Mouse (Mus musculus) heart, embryonic 14.5 days (tissue): Measurements from ENCODE around the gene Ccne1. TPM values are rescaled to one million over a fixed set of nuclear protein-coding genes. Genes with fewer than 3 reads are reported as not detected.

ENCODE experiments used
- ATAC-seq: fragments of 200-750 bp; cut with Nextera tagmentation; 2 replicates; pipeline ENCODE4 v1.8.0; 2017; ENCODE audit warnings: low read depth, moderate TSS enrichment; ENCODE audit not compliant: insufficient number of reproducible peaks, insufficient read depth, low FRiP score
- H3K27ac ChIP-seq, 2 experiments: fragments of 200-500 bp in 1 of 2; fragments of 300-500 bp in 1 of 2; sonication (generic) in 1 of 2; replicated peaks in 1 of 2; 2 replicates each; pipeline ENCODE4 v1.5.1; 2012 to 2014; ENCODE audit warnings: low read depth in 2 of 2, low read length in 2 of 2, control low read depth in 1 of 2, mild to moderate bottlenecking in 1 of 2, mixed read lengths in 1 of 2; ENCODE audit not compliant: control insufficient read depth in 1 of 2, insufficient read depth in 1 of 2
- H3K27me3 ChIP-seq: fragments of 300-500 bp; sonication (generic); 2 replicates; pipeline ENCODE4 v1.6.1; 2014; ENCODE audit warnings: mild to moderate bottlenecking, low read length, control low read depth; ENCODE audit not compliant: control insufficient read depth, insufficient read depth
- H3K36me3 ChIP-seq: fragments of 300-500 bp; sonication (generic); 2 replicates; pipeline ENCODE4 v1.6.1; 2014; ENCODE audit warnings: mild to moderate bottlenecking, control low read depth, low read length, mixed read lengths; ENCODE audit not compliant: control insufficient read depth, insufficient read depth
- H3K4me1 ChIP-seq, 2 experiments: fragments of 200-500 bp in 1 of 2; fragments of 300-500 bp in 1 of 2; sonication (generic) in 1 of 2; 2 replicates each; pipeline ENCODE4 v1.6.1; 2012 to 2014; ENCODE audit warnings: low read length in 2 of 2, control low read depth in 1 of 2, mixed read lengths in 1 of 2; ENCODE audit not compliant: control insufficient read depth in 2 of 2, insufficient read depth in 2 of 2
- H3K4me2 ChIP-seq: fragments of 300-500 bp; sonication (generic); 2 replicates; pipeline ENCODE4 v1.6.1; 2014; ENCODE audit warnings: mild to moderate bottlenecking, low read length
- H3K4me3 ChIP-seq, 2 experiments: fragments of 200-500 bp in 1 of 2; fragments of 300-500 bp in 1 of 2; sonication (generic) in 1 of 2; 2 replicates each; pipeline ENCODE4 v1.5.1; 2012 to 2014; ENCODE audit warnings: low read length in 2 of 2, mild to moderate bottlenecking in 2 of 2, control low read depth in 1 of 2, low read depth in 1 of 2, moderate library complexity in 1 of 2; ENCODE audit not compliant: control insufficient read depth in 1 of 2, insufficient read depth in 1 of 2
- H3K9ac ChIP-seq: fragments of 300-500 bp; sonication (generic); 2 replicates; pipeline ENCODE4 v1.6.1; 2014; ENCODE audit warnings: mild to moderate bottlenecking, low read length
- H3K9me3 ChIP-seq: fragments of 300-500 bp; sonication (generic); 2 replicates; pipeline ENCODE4 v1.6.1; 2016; ENCODE audit warnings: low read length, control low read depth; ENCODE audit not compliant: control insufficient read depth
- whole genome bisulfite sequencing: fragments of 180-500 bp; shearing (Covaris S2); extraction: QIAGEN DNeasy Blood & Tissue Kit; methylation state at CpG from one replicate; pipeline ENCODE4 v1.1.7; 2014; 5-methylcytosine and 5-hydroxymethylcytosine counted together
- polyA plus RNA-seq: library from polyadenylated mRNA; unstranded; fragments of >200 nt; fragmentation: Nextera tagmentation; extraction: Ambion mirVana; gene quantifications from 2 replicates; pipeline ENCODE4 v1.2.1, GENCODE M21; 2014

Gene Ccne1
- polyA plus RNA-seq, 1 experiment from 2014 or later = 29.2 TPM

- Histone ChIP-seq H3K27ac (no peak overlapping the region), H3K9me3 (no peaks in the 10 kb centered on the region), H3K4me3 (no peak overlapping the region), H3K4me1 (peaks cover 15 to 17% of the 10 kb centered on the region in 2 experiments), H3K36me3 (no peaks in the 10 kb centered on the region), H3K9ac (no peak overlapping the region), H3K27me3 (no peaks in the 10 kb centered on the region), H3K4me2 (no peak overlapping the region)
- no peak for ATAC-seq
- WGBS = 83% methylated on average over 7 of the region's 7 CpGs
Measured at GRCm38 (mm10) chr7:38089930-38090675, 17.2 kb downstream of the Ccne1 start.

- Histone ChIP-seq H3K4me3 (no peak overlapping the region), H3K4me2 (no peak overlapping the region), H3K27me3 (no peaks in the 10 kb centered on the region), H3K27ac (no peak overlapping the region), H3K36me3 (no peaks in the 10 kb centered on the region), H3K9me3 (no peaks in the 10 kb centered on the region), H3K9ac (no peak overlapping the region), H3K4me1 (peaks cover 20 to 21% of the 10 kb centered on the region in 2 experiments)
- WGBS = 25% methylated on average over 2 of the region's 2 CpGs
- no peak for ATAC-seq
Measured at GRCm38 (mm10) chr7:38088456-38088855, 18.9 kb downstream of the Ccne1 start.

GRCm38 (mm10) chr7:38087856-38088255 lies 19.5 kb downstream of the Ccne1 start:
- Histone ChIP-seq H3K27ac (no peak overlapping the region), H3K9me3 (no peaks in the 10 kb centered on the region), H3K4me2 (no peak overlapping the region), H3K4me3 (no peak overlapping the region), H3K9ac (no peak overlapping the region), H3K27me3 (no peaks in the 10 kb centered on the region), H3K4me1 (peaks cover 20 to 21% of the 10 kb centered on the region in 2 experiments), H3K36me3 (no peaks in the 10 kb centered on the region)
- ATAC-seq = no peak
- WGBS = 83% methylated on average over 8 of the region's 8 CpGs

GRCm38 (mm10) chr7:38086401-38086800 lies 20.9 kb downstream of the Ccne1 start:
- Histone ChIP-seq H3K9ac (no peak overlapping the region; the same call in 1 of the 2 replicates), H3K36me3 (no peaks in the 10 kb centered on the region), H3K4me2 (peak overlapping the region; percentile 77), H3K27me3 (no peaks in the 10 kb centered on the region), H3K27ac (peak overlapping the region in 1 of 2 experiments; percentile 10; a peak in 2 of 4 replicates), H3K9me3 (no peaks in the 10 kb centered on the region), H3K4me3 (no peak overlapping the region), H3K4me1 (peaks cover 20 to 21% of the 10 kb centered on the region in 2 experiments)
- ATAC-seq = no peak
- 49% methylated on average over 8 of the region's 8 CpGs for WGBS

GRCm38 (mm10) chr7:38085573-38086211 lies 21.6 kb downstream of the Ccne1 start:
- Histone ChIP-seq H3K9ac (peak overlapping the region; percentile 22; the same call in 1 of the 2 replicates), H3K36me3 (no peaks in the 10 kb centered on the region), H3K9me3 (no peaks in the 10 kb centered on the region), H3K4me3 (peak overlapping the region; percentile 35 to 42), H3K27me3 (no peaks in the 10 kb centered on the region), H3K4me2 (peak overlapping the region; percentile 77), H3K27ac (no peak overlapping the region; a peak in 2 of 4 replicates), H3K4me1 (peaks cover 20 to 21% of the 10 kb centered on the region in 2 experiments)
- WGBS = under 1% methylated on average over 35 of the region's 35 CpGs
- ATAC-seq = peak; percentile 40

- Histone ChIP-seq H3K4me3 (peak overlapping the region; percentile 42 to 49), H3K4me1 (peaks cover 20 to 21% of the 10 kb centered on the region in 2 experiments), H3K4me2 (peak overlapping the region; percentile 77), H3K27ac (peak overlapping the region in 1 of 2 experiments; percentile 33; a peak in 1 of 4 replicates), H3K9me3 (no peaks in the 10 kb centered on the region), H3K36me3 (no peaks in the 10 kb centered on the region), H3K27me3 (no peaks in the 10 kb centered on the region), H3K9ac (peak overlapping the region; percentile 69)
- peak; percentile 98 for ATAC-seq
- WGBS = under 1% methylated on average over 64 of the region's 65 CpGs
Measured at GRCm38 (mm10) chr7:38084778-38085572, 22.4 kb downstream of the Ccne1 start.

- Histone ChIP-seq H3K4me2 (no peak overlapping the region), H3K27me3 (no peaks in the 10 kb centered on the region), H3K4me1 (peaks cover 18 to 20% of the 10 kb centered on the region in 2 experiments), H3K4me3 (no peak overlapping the region), H3K27ac (no peak overlapping the region), H3K36me3 (no peaks in the 10 kb centered on the region), H3K9me3 (no peaks in the 10 kb centered on the region), H3K9ac (no peak overlapping the region)
- ATAC-seq = no peak
Measured at GRCm38 (mm10) chr7:38082971-38083370, 24.4 kb downstream of the Ccne1 start.
